Mouse (Mus musculus) G1E (cell line): Measurements from ENCODE around the gene Rai1. TPM values are rescaled to one million over a fixed set of nuclear protein-coding genes. Genes with fewer than 3 reads are reported as not detected.

Experiments used
- ATAC-seq: 2 replicates; pipeline ENCODE4 v1.8.0; 2016; ENCODE audit warnings: mild to moderate bottlenecking; ENCODE audit not compliant: insufficient number of reproducible peaks, poor library complexity, low FRiP score, severe bottlenecking; ENCODE audit errors: extremely low read depth
- DNase-seq: peaks from one replicate; pipeline ENCODE4 v3.0.0; 2012; ENCODE audit warnings: low spot score
- H3K27me3 ChIP-seq: 2 replicates; pipeline ENCODE4 v1.6.1; 2012; ENCODE audit warnings: mild to moderate bottlenecking, low read length, inconsistent platforms; ENCODE audit not compliant: insufficient read depth
- H3K36me3 ChIP-seq: replicated peaks from 2 replicates; pipeline ENCODE3; 2012; ENCODE audit warnings: mild to moderate bottlenecking, inconsistent platforms
- H3K4me1 ChIP-seq: 2 replicates; pipeline ENCODE4 v1.6.1; 2012; ENCODE audit warnings: low read depth, low read length, inconsistent platforms, mixed read lengths; ENCODE audit not compliant: insufficient read depth
- H3K4me3 ChIP-seq: 2 replicates; pipeline ENCODE4 v1.5.1; 2012; ENCODE audit warnings: low read depth, mild to moderate bottlenecking, inconsistent platforms, low read length, moderate library complexity, mixed read lengths
- H3K9me3 ChIP-seq: replicated peaks from 2 replicates; pipeline ENCODE4 v1.6.1; 2012; ENCODE audit warnings: inconsistent platforms
- CTCF ChIP-seq: IDR thresholded peaks from 2 replicates; pipeline ENCODE4 v1.5.1; 2012; ENCODE audit warnings: low read depth, low read length, inconsistent platforms, mixed read lengths
- GATA1 ChIP-seq: IDR thresholded peaks from 2 replicates; pipeline ENCODE4 v1.6.1; 2012; ENCODE audit warnings: borderline replicate concordance, low read length, inconsistent platforms, mixed read lengths
- GATA2 ChIP-seq: IDR thresholded peaks from 2 replicates; pipeline ENCODE4 v1.6.1; 2012; ENCODE audit warnings: low read depth, low read length, inconsistent platforms, borderline replicate concordance
- POLR2AphosphoS5 ChIP-seq: IDR thresholded peaks from 2 replicates; pipeline ENCODE4 v1.6.1; 2012; ENCODE audit warnings: low read depth, low read length, inconsistent platforms; ENCODE audit not compliant: insufficient replicate concordance
- TAL1 ChIP-seq: conservative IDR thresholded peaks from 2 replicates; pipeline ENCODE4 v1.6.1; 2012; ENCODE audit warnings: low read depth, low read length, inconsistent platforms, mixed read lengths
- polyA plus RNA-seq: library from polyadenylated mRNA; stranded (reverse); fragments of >175 nt; gene quantifications from 2 replicates; pipeline ENCODE4 v1.2.3, GENCODE M21; 2012
- total RNA-seq, 2 experiments: library from RNA; stranded (forward) in 1 of 2; stranded (reverse) in 1 of 2; fragments of 200-1000 nt in 1 of 2; fragments of >200 nt in 1 of 2; fragmentation: Nextera tagmentation in 1 of 2; gene quantifications; 2 replicates each; pipeline ENCODE4 v1.2.3; 2014 to 2017

Rai1 gene
- total and polyA plus RNA-seq, 3 experiments, result 10.3 to 107 (median 77.4) TPM

DNA sequence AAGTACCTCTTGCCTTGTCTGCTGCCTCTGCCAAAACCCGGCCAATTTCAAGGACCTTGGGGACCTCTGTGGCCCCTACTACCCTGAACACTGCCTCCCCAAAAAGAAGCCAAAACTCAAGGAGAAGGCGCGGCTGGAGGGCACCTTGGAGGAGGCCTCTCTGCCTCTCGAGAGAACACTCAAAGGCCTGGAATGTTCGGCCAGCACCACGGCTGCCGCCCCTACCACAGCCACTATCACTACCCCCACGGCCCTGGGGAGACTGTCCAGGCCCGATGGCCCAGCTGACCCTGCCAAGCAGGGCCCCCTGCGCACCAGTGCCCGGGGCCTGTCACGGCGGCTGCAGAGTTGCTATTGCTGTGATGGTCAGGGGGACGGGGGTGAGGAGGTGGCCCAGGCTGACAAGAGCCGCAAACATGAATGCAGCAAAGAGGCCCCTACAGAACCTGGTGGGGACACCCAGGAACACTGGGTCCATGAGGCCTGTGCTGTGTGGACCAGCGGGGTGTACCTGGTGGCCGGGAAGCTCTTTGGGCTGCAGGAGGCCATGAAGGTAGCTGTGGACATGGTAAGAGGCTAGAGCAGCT, 85.3 kb downstream of the Rai1 start:
- ATAC-seq (no peak), DNase-seq (no peak)
- H3K4me1 ChIP-seq, result peaks cover 40% of the 10 kb centered on the region
- H3K4me3 ChIP-seq, result no peak overlapping the region
- TF ChIP-seq GATA2 (no peak), CTCF (no peak), POLR2AphosphoS5 (no peak)
- H3K27me3 ChIP-seq, result no peaks in the 10 kb centered on the region
- peaks cover 10% of the 10 kb centered on the region for H3K9me3 ChIP-seq
- H3K36me3 ChIP-seq, result peaks cover 100% of the 10 kb centered on the region

- TF ChIP-seq CTCF (no peak), GATA1 (no peak), POLR2AphosphoS5 (no peak), GATA2 (no peak)
- Histone ChIP-seq H3K4me3 (no peak overlapping the region), H3K36me3 (peaks cover 99% of the 10 kb centered on the region), H3K4me1 (peaks cover 39% of the 10 kb centered on the region), H3K27me3 (no peaks in the 10 kb centered on the region), H3K9me3 (peaks cover 10% of the 10 kb centered on the region)
- DNase-seq (no peak), ATAC-seq (no peak)
Measured at GRCm38 (mm10) chr11:60192534-60192933, 87.7 kb downstream of the Rai1 start.

DNA sequence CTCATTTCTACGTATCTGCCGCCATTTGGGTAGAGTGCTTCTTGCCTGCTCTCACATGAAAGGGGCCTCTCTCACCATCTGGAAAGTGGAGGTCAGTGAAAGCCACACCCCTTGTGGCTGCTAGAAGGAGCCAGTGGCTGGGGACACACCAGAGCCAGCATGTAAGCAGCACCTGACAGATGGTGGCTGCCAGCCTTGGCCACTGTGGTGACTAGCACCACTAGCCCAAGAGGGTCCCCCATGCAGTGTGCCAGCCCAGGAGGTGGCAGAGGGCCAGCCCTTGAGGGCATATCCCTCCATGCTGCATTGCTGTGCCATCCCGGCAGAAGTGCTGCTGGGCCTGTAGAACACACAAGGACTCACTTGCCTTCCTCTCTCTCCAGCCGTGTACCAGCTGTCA, 88.7 kb downstream of the Rai1 start:
- TF ChIP-seq GATA2, result no peak
- TF ChIP-seq CTCF, result no peak
- no peak for TF ChIP-seq TAL1
- TF ChIP-seq POLR2AphosphoS5, result no peak
- no peak for TF ChIP-seq GATA1
- ATAC-seq (no peak), DNase-seq (no peak)
- H3K4me1 ChIP-seq, result peaks cover 49% of the 10 kb centered on the region
- H3K9me3 ChIP-seq, result peaks cover 10% of the 10 kb centered on the region
- peaks cover 99% of the 10 kb centered on the region for H3K36me3 ChIP-seq
- no peak overlapping the region; the same call in 1 of the 2 replicates for H3K4me3 ChIP-seq
- H3K27me3 ChIP-seq, result no peaks in the 10 kb centered on the region

DNA sequence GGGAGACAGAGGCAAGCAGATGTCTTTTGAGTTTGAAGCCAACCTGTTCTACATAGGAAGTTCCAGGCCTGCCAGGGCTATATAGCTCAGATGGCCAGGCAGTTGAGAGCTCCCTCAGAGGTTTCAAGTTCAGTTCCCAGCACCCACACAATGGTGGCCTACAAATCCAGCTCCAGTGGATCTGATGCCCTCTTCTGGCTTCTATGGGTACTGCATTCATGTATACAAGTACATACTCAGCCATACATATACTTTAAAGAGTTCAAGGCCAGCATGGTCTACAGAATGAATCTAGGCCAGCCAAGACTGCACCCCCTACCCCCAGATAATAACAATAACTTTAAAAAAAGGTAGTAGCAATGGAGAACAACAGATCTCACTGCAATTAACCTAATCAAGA, 90.3 kb downstream of the Rai1 start:
- Histone ChIP-seq H3K4me3 (no peak overlapping the region), H3K4me1 (peaks cover 57% of the 10 kb centered on the region), H3K9me3 (peaks cover 10% of the 10 kb centered on the region), H3K36me3 (peaks cover 98% of the 10 kb centered on the region), H3K27me3 (no peaks in the 10 kb centered on the region)
- DNase-seq (no peak), ATAC-seq (no peak)
- TF ChIP-seq CTCF (peak; percentile 30; the same call in 1 of the 2 replicates), GATA2 (no peak)

- H3K4me1 ChIP-seq, result peaks cover 66% of the 10 kb centered on the region
- H3K4me3 ChIP-seq, result no peak overlapping the region
- peaks cover 10% of the 10 kb centered on the region for H3K9me3 ChIP-seq
- TF ChIP-seq GATA2 (no peak), CTCF (no peak), GATA1 (no peak), POLR2AphosphoS5 (no peak), TAL1 (no peak)
- H3K36me3 ChIP-seq, result peaks cover 98% of the 10 kb centered on the region
- H3K27me3 ChIP-seq, result no peaks in the 10 kb centered on the region
- DNase-seq (no peak), ATAC-seq (no peak)
Measured at GRCm38 (mm10) chr11:60196344-60196743, 91.5 kb downstream of the Rai1 start.

DNA sequence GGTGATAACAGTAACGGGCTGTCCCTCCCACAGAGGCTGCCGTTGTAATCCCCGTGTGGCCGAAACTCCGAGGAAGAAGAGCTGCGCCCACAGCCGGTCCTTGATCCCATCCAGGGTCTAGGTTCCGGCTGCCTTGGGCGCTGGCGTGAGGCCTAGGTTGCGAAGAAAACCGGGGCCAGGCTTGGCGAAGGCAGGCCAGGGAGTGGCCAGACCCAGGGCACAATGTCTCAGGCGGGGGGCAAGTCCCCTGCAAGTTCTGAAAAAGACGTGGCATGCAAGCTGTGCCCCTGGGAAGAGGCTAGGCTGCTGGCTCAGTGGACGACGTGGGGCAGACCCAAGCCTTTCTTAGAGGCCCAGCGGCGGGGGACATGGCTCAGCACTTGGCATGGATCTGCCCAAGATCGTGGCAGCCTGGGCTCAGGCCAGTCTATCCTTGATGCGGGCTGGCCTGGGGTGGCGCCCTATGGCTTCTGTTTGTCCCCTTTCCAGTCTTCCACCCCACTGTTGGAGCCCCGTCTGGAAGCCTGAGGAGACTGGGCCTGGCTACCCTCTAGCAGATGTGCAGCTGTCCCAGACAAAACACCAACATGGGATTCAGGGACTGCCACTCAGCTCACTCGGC, 93.3 kb downstream of the Rai1 start:
- no peak overlapping the region for H3K4me3 ChIP-seq
- H3K36me3 ChIP-seq, result peaks cover 98% of the 10 kb centered on the region
- no peak for ATAC-seq
- H3K9me3 ChIP-seq, result peaks cover 10% of the 10 kb centered on the region
- peaks cover 69% of the 10 kb centered on the region for H3K4me1 ChIP-seq
- DNase-seq, result no peak
- H3K27me3 ChIP-seq, result no peaks in the 10 kb centered on the region; the same call in 1 of the 2 replicates
- TF ChIP-seq GATA1, result no peak
- no peak for TF ChIP-seq CTCF
- TF ChIP-seq TAL1, result no peak
- no peak for TF ChIP-seq GATA2
- no peak; the same call in 1 of the 2 replicates for TF ChIP-seq POLR2AphosphoS5
